Mouse (Mus musculus) embryonic facial prominence, embryonic 14.5 days (tissue): Measurements from ENCODE around the gene Qrich1. TPM values are rescaled to one million over a fixed set of nuclear protein-coding genes. Genes with fewer than 3 reads are reported as not detected.

Source experiments
- ATAC-seq: fragments of 200-750 bp; cut with Nextera tagmentation; 2 replicates; pipeline ENCODE4 v1.8.0; 2017; ENCODE audit warnings: low read depth, moderate number of reproducible peaks, moderate TSS enrichment
- DNase-seq: peaks from one replicate; pipeline ENCODE4 v3.0.0-alpha.2; 2015; ENCODE audit warnings: low spot score
- H3K27ac ChIP-seq: fragments of 300-500 bp; sonication (generic); replicated peaks from 2 replicates; pipeline ENCODE4 v1.5.1; 2014; ENCODE audit warnings: low read depth, mild to moderate bottlenecking, low read length, moderate library complexity
- H3K27me3 ChIP-seq: fragments of 300-500 bp; sonication (generic); replicated peaks from 2 replicates; pipeline ENCODE4 v1.6.1; 2014; ENCODE audit warnings: low read length; ENCODE audit not compliant: control insufficient read depth, insufficient read depth
- H3K36me3 ChIP-seq: fragments of 300-500 bp; sonication (generic); 2 replicates; pipeline ENCODE4 v1.6.1; 2014; ENCODE audit warnings: low read length, mixed read lengths; ENCODE audit not compliant: control insufficient read depth, insufficient read depth
- H3K4me1 ChIP-seq: fragments of 300-500 bp; sonication (generic); 2 replicates; pipeline ENCODE4 v1.6.1; 2014; ENCODE audit warnings: antibody characterized with exemption, low read length; ENCODE audit not compliant: control insufficient read depth, insufficient read depth
- H3K4me2 ChIP-seq: fragments of 300-500 bp; sonication (generic); 2 replicates; pipeline ENCODE4 v1.6.1; 2014; ENCODE audit warnings: low read depth, mild to moderate bottlenecking, low read length, moderate library complexity, mixed read lengths
- H3K4me3 ChIP-seq: fragments of 300-500 bp; sonication (generic); 2 replicates; pipeline ENCODE4 v1.5.1; 2014; ENCODE audit warnings: low read depth, mild to moderate bottlenecking, low read length
- H3K9ac ChIP-seq: fragments of 300-500 bp; sonication (generic); 2 replicates; pipeline ENCODE4 v1.6.1; 2014; ENCODE audit warnings: low read depth, mild to moderate bottlenecking, low read length, moderate library complexity, mixed read lengths
- H3K9me3 ChIP-seq: fragments of 300-500 bp; sonication (generic); 2 replicates; pipeline ENCODE4 v1.6.1; 2016; ENCODE audit warnings: low read length; ENCODE audit not compliant: control insufficient read depth
- WGBS: fragments of 180-500 bp; shearing (Covaris S2); extraction: QIAGEN DNeasy Blood & Tissue Kit; methylation state at CpG from one replicate; pipeline ENCODE4 v1.1.7; 2014; 5-methylcytosine and 5-hydroxymethylcytosine counted together
- polyA plus RNA-seq: library from polyadenylated mRNA; unstranded; fragments of >200 nt; fragmentation: Nextera tagmentation; extraction: Ambion mirVana; gene quantifications from 2 replicates; pipeline ENCODE4 v1.2.1, GENCODE M21; 2014

Gene Qrich1
- polyA plus RNA-seq, 1 experiment from 2014 or later = 110 TPM

DNA sequence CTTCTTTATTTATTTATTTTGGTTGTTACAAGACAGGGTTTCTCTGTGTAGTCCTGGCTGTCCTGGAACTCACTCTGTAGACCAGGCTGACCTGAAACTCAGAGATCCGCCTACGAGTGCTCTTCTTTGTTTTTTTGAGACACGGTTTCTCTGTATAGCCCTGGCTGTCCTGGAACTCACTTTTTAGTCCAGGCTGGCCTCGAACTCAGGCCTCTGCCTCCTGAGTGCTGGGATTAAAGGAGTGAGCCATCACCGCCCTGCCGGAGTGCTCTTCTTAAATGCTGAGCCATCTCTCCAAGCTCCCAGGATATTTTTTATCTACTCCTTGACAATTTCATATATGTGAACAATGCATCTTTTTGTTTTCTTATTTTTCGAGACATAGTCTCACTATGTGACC is 9.7 kb upstream of the Qrich1 start:
- Histone ChIP-seq H3K36me3 (peaks cover 46% of the 10 kb centered on the region), H3K4me1 (peaks cover 10% of the 10 kb centered on the region), H3K4me3 (peak overlapping the region; percentile 63), H3K27ac (peak overlapping the region; percentile 63), H3K9me3 (no peaks in the 10 kb centered on the region), H3K4me2 (peak overlapping the region; percentile 62), H3K9ac (0 out of 2 replicates have a peak overlapping the region, but pooled peaks have one; percentile 75), H3K27me3 (no peaks in the 10 kb centered on the region)
- WGBS = 89% methylated on average over 7 of the region's 7 CpGs
- DNase-seq (no peak), ATAC-seq (no peak)

DNA sequence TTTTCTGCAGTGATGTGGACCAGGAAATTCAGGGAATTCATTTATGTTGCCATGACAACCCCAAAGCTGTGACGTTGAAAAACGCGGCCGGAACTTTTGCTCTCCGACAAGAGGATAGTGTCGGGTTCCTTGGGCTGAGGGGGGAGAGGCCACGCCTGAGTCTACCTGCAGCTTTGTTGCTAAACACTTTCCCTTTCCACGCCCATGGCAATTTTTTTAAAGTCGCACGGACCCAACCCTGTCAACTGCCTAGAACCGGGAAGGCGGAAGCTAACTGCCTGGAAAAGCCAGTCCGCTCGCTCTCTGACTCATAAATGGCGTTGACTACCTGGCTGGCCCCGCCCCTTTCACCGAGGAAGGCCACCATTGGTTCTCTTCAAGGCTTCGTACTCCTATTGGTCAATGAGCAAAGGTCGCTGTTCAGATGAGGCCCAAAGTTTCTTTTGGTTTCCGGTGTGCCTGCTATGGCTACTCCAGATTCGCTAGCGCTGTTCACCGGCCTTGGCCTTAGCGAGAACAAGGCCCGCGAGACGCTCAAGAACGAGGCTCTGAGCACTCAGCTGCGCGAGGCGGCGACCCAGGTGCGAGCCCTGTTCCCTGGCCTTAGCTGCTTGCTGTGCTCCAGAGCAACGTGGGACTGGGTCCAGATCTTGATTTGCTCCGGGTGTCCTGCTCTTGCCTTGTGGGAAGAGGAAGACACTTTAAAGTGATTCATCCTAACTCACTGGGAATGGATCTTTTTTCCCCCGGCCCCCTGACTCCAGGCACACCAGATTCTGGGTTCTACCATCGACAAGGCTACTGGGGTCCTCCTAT is 8.8 kb upstream of the Qrich1 start, which contains the start of gene Qars:
Gene Qars, plus strand, starts transcription at position 88 of the 816 bp plus-strand sequence.
- H3K4me3 ChIP-seq = peak within 1 kb of the TSS; percentile 63
- peaks cover 47% of the 10 kb centered on the region for H3K36me3 ChIP-seq
- H3K9me3 ChIP-seq = no peaks in the 10 kb centered on the region
- peak within 1 kb of the TSS; percentile 75 for H3K9ac ChIP-seq
- under 1% methylated on average over 34 of the region's 37 CpGs for WGBS
- H3K4me1 ChIP-seq = peaks cover 10% of the 10 kb centered on the region
- DNase-seq (peak; percentile 98), ATAC-seq (peak; percentile 98)
- peak within 1 kb of the TSS; percentile 81 for H3K27ac ChIP-seq
- no peaks in the 10 kb centered on the region for H3K27me3 ChIP-seq
- peak within 1 kb of the TSS; percentile 62 for H3K4me2 ChIP-seq

DNA sequence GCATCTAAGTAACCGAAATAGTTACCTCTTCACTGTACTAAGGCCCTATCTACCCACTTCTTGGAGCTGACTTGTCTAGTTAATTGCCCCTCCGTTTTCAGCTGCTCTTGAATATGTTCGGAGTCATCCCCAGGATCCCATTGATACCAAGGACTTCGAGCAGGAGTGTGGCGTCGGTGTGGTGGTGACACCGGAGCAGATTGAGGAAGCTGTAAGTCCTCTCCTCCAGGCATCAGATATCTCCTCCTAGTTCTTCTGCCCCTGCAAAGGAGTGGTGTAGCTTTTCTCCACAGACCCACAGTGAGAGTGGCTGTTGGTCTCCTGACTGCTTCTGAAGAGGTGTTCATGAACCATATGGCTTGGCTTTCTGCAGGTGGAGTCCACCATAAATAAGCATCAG is 7.8 kb upstream of the Qrich1 start:
- Histone ChIP-seq H3K27me3 (no peaks in the 10 kb centered on the region), H3K4me2 (peak overlapping the region; percentile 62), H3K9ac (peak overlapping the region; percentile 75), H3K36me3 (peaks cover 47% of the 10 kb centered on the region), H3K9me3 (no peaks in the 10 kb centered on the region), H3K4me1 (peaks cover 10% of the 10 kb centered on the region), H3K4me3 (peak overlapping the region; percentile 63), H3K27ac (no peak overlapping the region)
- ATAC-seq (no peak), DNase-seq (no peak)
- WGBS = 87% methylated on average over 7 of the region's 7 CpGs

DNA sequence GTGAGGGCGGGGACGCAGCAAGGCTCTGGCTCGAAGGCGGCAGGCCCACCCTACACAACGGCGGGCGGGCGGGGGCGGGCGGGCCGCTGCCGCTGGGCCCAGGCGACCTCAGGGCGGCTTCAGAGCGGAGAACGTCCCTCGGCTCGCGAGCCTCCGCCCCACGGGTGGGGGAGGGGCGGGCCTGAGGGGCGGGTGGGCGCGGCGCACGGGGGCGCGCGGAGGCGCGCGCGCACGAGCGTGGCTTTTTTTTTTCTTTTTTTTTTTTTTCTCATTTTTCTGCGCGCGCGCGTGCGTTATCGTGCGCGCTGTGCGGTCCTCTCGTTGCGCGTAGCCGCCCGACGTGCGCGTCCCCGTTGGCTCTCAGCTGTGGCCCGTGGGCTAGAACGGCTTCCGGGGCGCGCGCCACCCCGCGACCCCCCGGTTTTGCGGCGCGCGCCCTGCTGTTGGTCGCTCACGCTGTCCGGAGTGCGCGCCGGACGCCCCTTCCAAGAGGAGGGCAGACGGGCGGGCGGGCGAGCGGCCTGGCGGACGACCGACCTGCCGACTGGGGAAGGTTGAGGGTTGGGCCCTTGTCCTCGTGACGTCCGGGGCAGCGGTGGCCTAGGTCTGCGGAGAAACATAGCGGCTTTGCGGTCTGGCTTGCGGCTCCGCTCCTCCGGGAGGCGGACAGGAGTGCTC is 786 bp downstream of the Qrich1 start:
- H3K4me3 ChIP-seq = peak overlapping the region; percentile 97
- WGBS = under 1% methylated on average over 41 of the region's 95 CpGs
- peaks cover 9% of the 10 kb centered on the region; the same call in 1 of the 2 replicates for H3K4me1 ChIP-seq
- DNase-seq (peak; percentile 90), ATAC-seq (peak; percentile 78)
- no peaks in the 10 kb centered on the region for H3K27me3 ChIP-seq
- no peaks in the 10 kb centered on the region for H3K9me3 ChIP-seq
- H3K4me2 ChIP-seq = peak overlapping the region; percentile 62
- H3K27ac ChIP-seq = peak overlapping the region; percentile 100
- H3K36me3 ChIP-seq = peaks cover 49% of the 10 kb centered on the region
- H3K9ac ChIP-seq = peak overlapping the region; percentile 99

DNA sequence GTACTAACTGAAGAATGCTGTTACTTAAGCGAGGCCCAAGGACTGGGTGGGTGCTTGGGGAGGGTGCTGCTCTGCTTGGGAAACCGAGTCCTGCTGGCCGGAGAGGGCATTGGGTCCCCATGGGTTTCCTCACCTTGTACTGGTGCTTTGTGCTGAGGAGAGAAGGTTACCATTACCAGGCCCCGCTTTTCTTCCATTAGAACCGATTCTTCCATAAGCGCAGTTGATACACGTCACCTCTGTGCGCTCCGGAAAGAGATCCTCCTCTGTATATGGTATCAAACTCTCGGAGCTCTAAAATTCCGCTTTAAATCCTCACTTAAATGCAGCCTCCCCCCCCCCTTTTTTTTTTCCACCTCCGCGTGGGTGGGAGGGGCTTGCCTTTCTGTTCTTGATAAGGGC is 1.3 kb downstream of the Qrich1 start:
- Histone ChIP-seq H3K4me3 (peak overlapping the region; percentile 97), H3K27me3 (no peaks in the 10 kb centered on the region), H3K9ac (peak overlapping the region; percentile 99), H3K4me1 (peaks cover 9% of the 10 kb centered on the region; the same call in 1 of the 2 replicates), H3K27ac (peak overlapping the region; percentile 100), H3K36me3 (peaks cover 44% of the 10 kb centered on the region), H3K9me3 (no peaks in the 10 kb centered on the region), H3K4me2 (peak overlapping the region; percentile 62)
- DNase-seq (peak; percentile 86), ATAC-seq (no peak)
- WGBS = under 1% methylated on average over 12 of the region's 13 CpGs

DNA sequence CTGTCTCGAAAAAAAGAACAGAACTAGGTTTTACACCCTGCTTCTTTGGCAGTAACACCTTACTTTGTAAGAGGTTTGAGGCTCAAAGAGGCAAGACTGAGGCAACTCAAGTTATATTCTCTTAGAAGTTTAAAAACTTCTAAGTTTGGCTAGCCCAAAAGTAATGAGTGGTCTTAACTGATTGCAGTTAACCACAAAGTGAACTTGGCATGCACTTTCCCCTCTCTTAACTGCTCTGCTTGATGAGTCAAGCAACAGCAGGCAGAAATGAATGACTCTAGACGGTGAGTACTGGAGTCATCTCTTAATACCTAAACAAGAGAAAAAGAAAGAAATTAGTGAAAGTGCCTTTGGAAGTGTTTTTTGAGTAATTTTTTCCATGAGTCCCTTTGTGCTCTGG is 5.0 kb downstream of the Qrich1 start:
- DNase-seq (no peak), ATAC-seq (no peak)
- H3K4me3 ChIP-seq = no peak overlapping the region
- H3K36me3 ChIP-seq = peaks cover 25% of the 10 kb centered on the region
- H3K9me3 ChIP-seq = no peaks in the 10 kb centered on the region
- no peak overlapping the region for H3K27ac ChIP-seq
- WGBS = 81% methylated on average over 2 of the region's 2 CpGs
- H3K9ac ChIP-seq = no peak overlapping the region
- H3K4me2 ChIP-seq = no peak overlapping the region
- H3K27me3 ChIP-seq = no peaks in the 10 kb centered on the region
- H3K4me1 ChIP-seq = peaks cover 3% of the 10 kb centered on the region; the same call in 1 of the 2 replicates

DNA sequence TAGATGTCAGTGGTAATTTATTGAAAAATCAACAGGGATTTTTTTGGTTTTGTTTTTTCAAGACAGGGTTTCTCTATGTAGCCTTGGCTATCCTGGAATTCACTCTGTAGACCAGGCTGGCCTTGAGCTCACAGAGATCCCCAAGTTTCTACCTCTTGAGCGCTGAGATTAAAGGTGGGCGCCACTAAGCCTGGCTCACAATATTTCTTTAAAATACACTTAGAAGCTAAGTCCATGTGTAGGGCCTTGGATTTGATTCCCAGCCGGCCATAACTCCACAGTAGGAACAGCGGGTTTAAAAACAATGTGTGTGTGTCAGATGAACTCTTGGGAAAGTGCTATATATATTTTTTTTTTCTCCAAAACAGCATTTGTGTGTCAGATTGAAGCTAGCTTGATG is 6.7 kb downstream of the Qrich1 start:
- Histone ChIP-seq H3K9me3 (no peaks in the 10 kb centered on the region), H3K4me2 (no peak overlapping the region), H3K36me3 (peaks cover 34% of the 10 kb centered on the region), H3K4me1 (peaks cover 3% of the 10 kb centered on the region; the same call in 1 of the 2 replicates), H3K9ac (no peak overlapping the region), H3K27me3 (no peaks in the 10 kb centered on the region), H3K4me3 (no peak overlapping the region), H3K27ac (no peak overlapping the region)
- 93% methylated on average over 4 of the region's 4 CpGs for WGBS
- no peak for DNase-seq
- ATAC-seq = no peak

DNA sequence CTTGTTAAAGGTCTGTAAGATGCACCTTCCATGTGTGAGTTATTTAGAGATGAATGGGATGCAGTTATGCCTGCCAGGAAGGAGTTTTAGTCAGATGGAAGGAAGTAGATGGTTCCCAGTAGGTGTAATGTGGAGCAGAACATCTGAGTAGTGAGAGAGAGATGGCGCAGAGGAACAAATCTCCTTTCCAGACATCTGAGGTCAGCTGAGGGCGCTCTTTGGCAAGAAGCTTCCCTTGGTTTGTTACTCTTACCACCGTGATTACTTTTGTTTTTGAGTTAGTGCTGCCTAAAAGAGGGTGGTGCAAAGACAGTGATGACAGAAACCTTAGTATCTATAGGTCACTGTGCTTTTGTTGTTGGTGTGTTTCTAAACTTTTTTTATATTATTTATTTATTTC is 8.8 kb downstream of the Qrich1 start:
- Histone ChIP-seq H3K27me3 (no peaks in the 10 kb centered on the region), H3K4me2 (no peak overlapping the region), H3K4me1 (no peaks in the 10 kb centered on the region), H3K9me3 (no peaks in the 10 kb centered on the region), H3K27ac (no peak overlapping the region), H3K4me3 (no peak overlapping the region), H3K36me3 (peaks cover 39% of the 10 kb centered on the region), H3K9ac (no peak overlapping the region)
- 91% methylated on average over 3 of the region's 3 CpGs for WGBS
- DNase-seq = no peak
- ATAC-seq = no peak
